Mouse (Mus musculus) bone marrow, adult 2 months (tissue): ENCODE measurements at regions not wholly inside any gene's neighbourhood (a gene's known extent, or its start where the extent isn't known, plus 50 kb on each side); places are given as distances from the start of the nearest gene placed in this dataset.

Experiments
- H3K27ac ChIP-seq: fragments of 200-500 bp; 2 replicates; pipeline ENCODE4 v1.5.1; 2012; ENCODE audit warnings: low read depth, mild to moderate bottlenecking, control low read depth, inconsistent platforms, low read length; ENCODE audit not compliant: control insufficient read depth, poor library complexity, insufficient read depth
- H3K4me1 ChIP-seq: fragments of 200-500 bp; 2 replicates; pipeline ENCODE4 v1.6.1; 2011; ENCODE audit warnings: low read length; ENCODE audit not compliant: control insufficient read depth, insufficient read depth
- H3K4me3 ChIP-seq: fragments of 200-500 bp; replicated peaks from 2 replicates; pipeline ENCODE3; 2011; ENCODE audit warnings: mild to moderate bottlenecking, low read depth, low read length, control low read depth; ENCODE audit not compliant: control insufficient read depth
- CTCF ChIP-seq: fragments of 200-500 bp; IDR thresholded peaks from 2 replicates; pipeline ENCODE4 v1.5.1; 2011; ENCODE audit warnings: low read length, control low read depth; ENCODE audit not compliant: control insufficient read depth, insufficient read depth
- POLR2A ChIP-seq: fragments of 200-500 bp; IDR thresholded peaks from 2 replicates; pipeline ENCODE4 v1.6.1; 2011; ENCODE audit warnings: low read depth, mild to moderate bottlenecking, control low read depth, low read length, borderline replicate concordance; ENCODE audit not compliant: control insufficient read depth
- WGBS: fragments of 180-500 bp; shearing (Covaris S2); methylation state at CpG from one replicate; pipeline ENCODE4 v1.1.7; 2018; 5-methylcytosine and 5-hydroxymethylcytosine counted together

DNA sequence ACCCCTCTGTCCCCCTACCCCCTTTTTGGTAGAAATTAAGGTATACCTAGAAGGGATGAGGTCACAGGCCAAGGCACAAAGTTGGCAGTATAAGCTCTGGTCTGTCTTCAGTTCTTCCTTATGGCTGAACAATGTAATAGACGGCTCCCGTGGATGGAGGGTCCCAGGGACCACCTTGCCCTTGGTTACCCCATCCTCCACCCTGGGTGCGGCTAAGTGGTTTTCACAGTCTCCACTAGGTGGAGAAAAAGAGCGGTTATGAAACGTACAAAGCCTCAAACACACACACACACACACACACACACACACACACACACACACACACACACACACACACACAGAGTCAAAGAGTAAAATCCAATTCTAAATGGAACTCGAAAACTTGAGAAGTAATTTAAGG is 93.1 kb downstream of the Nog start:
- H3K4me1 ChIP-seq: no peaks in the 10 kb centered on the region
- whole genome bisulfite sequencing: 38% methylated on average over 6 of the region's 6 CpGs
- H3K27ac ChIP-seq: no peak overlapping the region
- no peak overlapping the region for H3K4me3 ChIP-seq
- no peak for TF ChIP-seq CTCF
- TF ChIP-seq POLR2A: no peak

DNA sequence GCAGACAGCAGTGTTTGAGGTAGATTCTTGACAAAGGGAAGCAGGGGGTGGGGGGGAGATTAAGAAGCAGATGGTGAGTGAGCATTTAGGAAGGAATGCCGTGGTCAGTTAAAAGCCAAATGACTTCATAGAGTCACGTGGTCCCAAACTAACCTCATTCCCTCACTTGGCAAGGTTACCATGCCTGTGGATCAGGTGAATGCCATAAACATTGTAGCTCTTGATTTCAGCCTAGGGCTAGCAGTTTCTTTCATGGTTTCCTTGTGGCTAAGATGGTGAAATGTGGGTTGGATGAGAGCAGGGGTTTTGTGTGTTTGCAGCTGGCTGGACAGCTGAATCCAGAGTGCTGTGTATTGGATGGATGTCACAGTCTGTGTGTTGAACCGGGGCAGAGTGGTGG is 95.3 kb downstream of the Nog start:
- H3K4me3 ChIP-seq: no peak overlapping the region
- H3K4me1 ChIP-seq: no peaks in the 10 kb centered on the region
- no peak for TF ChIP-seq POLR2A
- TF ChIP-seq CTCF: no peak
- WGBS: 33% methylated on average over 3 of the region's 3 CpGs
- H3K27ac ChIP-seq: no peak overlapping the region

DNA sequence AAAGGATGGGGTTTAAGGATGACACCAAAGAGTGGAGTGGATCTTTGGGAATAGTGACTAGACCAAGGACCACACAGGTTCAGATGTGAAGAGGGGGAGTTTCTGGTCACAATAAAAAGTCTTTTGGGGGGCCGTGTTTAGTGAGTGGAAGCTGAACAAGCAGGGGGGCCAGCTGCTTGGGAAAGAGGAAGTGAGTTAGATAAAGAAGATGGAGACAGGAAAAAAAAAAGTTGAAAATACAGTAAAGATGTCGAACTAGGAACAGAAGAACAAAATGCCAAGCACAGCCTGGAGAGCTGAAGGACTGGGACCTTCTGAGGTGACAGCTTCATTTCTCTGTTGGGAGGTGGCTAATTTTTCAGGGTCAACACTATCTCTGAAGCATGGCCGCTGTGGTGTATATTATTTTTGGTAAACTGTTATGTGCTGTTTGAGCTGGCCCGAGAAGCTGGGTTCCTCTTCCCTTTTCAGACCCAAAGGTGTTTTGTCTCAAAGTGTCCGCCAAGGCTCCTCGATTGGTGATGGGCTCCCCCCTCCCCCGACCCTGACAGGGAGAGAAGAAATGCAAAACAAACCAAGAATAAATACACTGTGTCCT is 97.1 kb downstream of the Nog start:
- Histone ChIP-seq H3K27ac (no peak overlapping the region), H3K4me3 (no peak overlapping the region), H3K4me1 (no peaks in the 10 kb centered on the region)
- TF ChIP-seq CTCF (no peak), POLR2A (no peak)
- 25% methylated on average over 7 of the region's 7 CpGs for WGBS

DNA sequence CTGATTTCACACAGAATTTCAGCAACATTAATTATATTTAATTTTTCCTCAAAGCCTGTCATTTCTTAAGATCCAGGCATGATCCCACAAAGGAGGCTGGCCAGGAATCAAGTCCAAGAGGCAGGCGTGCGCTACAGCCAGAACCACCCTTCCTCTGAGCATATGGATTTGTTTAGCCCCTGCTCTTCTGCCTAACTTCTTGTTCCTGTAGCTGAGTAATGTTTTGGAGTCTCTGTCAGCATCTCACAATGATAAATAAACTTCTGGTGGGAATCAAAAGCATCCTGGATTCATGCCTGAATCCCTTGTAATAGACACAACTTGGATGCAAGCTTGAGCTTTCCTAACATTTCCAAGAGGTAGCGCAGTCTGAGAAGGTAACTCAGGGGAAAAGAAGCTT is 101.7 kb downstream of the Nog start:
- 85% methylated on average over 3 of the region's 3 CpGs for WGBS
- TF ChIP-seq CTCF: no peak
- TF ChIP-seq POLR2A: no peak
- Histone ChIP-seq H3K4me3 (no peak overlapping the region), H3K4me1 (no peaks in the 10 kb centered on the region), H3K27ac (no peak overlapping the region)

DNA sequence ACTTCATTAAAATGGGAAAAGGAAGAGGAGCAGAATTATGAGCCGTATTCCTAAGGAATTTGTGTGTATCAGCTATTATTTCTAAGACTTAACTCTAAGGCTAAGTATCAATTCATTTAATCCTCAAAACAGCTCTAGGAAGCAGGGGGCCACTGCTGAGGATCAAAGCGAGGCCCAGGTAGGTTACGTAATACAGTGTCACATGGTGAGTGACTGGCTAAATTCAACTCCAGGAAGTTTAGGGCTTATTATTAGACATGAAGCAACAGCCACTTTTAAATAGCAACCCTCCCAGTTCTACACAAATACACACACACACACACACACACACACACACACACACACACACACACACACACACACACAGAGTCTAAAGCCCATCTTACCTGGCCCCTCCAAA is 109.3 kb downstream of the Nog start:
- TF ChIP-seq CTCF (no peak), POLR2A (no peak)
- Histone ChIP-seq H3K27ac (no peak overlapping the region), H3K4me3 (no peak overlapping the region), H3K4me1 (no peaks in the 10 kb centered on the region; the same call in 1 of the 2 replicates)
- WGBS: 51% methylated on average over 3 of the region's 3 CpGs

DNA sequence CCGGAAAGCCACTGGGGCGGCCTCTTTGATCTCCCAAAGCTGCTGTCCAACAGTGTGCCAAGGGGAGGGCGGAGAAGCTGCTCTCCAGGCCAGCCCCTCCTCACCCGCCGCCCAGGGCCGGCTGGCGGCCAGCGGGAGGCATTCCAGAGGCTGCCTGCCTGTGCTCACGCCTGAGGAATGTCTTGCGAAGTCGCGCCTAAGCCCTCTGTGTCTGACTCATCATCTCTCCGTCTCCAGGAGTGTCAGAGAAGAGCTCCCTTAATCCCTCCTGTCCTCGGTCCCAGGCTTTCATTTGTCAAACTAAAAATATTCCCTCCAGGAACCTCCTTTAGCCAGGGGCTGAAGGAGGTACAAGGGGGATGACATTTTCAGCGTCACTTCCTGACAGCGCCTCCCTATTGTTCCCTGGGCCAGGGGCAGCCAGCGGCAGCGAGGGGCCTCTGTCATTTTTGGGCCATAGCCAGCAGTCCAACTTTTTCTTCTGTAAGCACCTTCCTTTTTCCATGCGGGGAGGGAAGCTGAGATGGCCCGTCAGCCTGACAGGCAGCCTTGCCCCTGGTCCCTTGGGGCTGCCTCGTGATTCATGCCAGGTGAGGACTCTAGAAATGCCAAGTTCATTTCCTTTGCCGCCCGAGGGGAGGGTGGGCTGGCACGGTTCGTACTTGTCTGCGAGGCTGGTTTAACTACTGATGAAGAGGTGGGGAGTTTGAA is 113.4 kb downstream of the Gm525 start:
- Histone ChIP-seq H3K4me1 (no peaks in the 10 kb centered on the region), H3K27ac (no peak overlapping the region), H3K4me3 (no peak overlapping the region)
- 5% methylated on average over 26 of the region's 26 CpGs for WGBS
- no peak for TF ChIP-seq POLR2A
- TF ChIP-seq CTCF: no peak

GRCm38 (mm10) chr11:89185862-89186261 is 112.2 kb downstream of the Gm525 start:
- Histone ChIP-seq H3K4me1 (no peaks in the 10 kb centered on the region), H3K27ac (no peak overlapping the region), H3K4me3 (no peak overlapping the region)
- 82% methylated on average over 6 of the region's 6 CpGs for WGBS
- no peak for TF ChIP-seq CTCF
- TF ChIP-seq POLR2A: no peak

GRCm38 (mm10) chr11:89181471-89181870 is 107.8 kb downstream of the Gm525 start:
- Histone ChIP-seq H3K4me3 (no peak overlapping the region), H3K27ac (no peak overlapping the region)
- 82% methylated on average over 5 of the region's 5 CpGs for WGBS

More at GRCm38 (mm10) chr11:89181471-89181870, 107.8 kb downstream of the Gm525 start:
- H3K4me1 ChIP-seq: no peaks in the 10 kb centered on the region
- TF ChIP-seq POLR2A (no peak), CTCF (no peak)
